Mouse (Mus musculus): ENCODE data around the gene Smarca2.

DNA sequence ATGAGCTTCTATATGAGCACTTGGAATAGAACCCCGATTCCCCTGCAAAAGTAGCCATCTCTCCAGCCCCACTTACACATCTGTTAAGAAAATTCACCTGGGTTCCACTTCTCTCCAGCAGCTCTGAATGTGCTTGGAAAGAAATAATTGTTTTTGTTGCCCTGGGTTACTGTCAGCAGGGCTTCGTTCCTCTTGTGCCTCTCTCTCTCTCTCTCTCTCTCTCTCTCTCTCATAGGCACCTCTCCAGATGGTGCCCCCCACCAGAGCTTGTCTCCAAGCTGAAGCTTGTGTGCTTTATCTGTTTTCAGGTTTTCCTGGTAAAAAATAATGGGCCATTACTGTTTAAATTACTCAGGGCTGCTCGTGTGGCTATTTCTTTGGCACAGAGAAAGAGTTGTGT is 74.8 kb downstream of the Smarca2 start:
- TF ChIP-seq CTCF (IDR thresholded peaks at IDR 0.05; ENCODE audit: extremely low read depth, insufficient read depth, low read length) (no peak), POLR2A (IDR thresholded peaks at IDR 0.05; ENCODE audit: extremely low read depth, insufficient read depth, low read length) (no peak)

Measured in cortical plate, adult 2 months (tissue).